Mouse (Mus musculus): Measurements from ENCODE around the gene Tmem135.

DNA sequence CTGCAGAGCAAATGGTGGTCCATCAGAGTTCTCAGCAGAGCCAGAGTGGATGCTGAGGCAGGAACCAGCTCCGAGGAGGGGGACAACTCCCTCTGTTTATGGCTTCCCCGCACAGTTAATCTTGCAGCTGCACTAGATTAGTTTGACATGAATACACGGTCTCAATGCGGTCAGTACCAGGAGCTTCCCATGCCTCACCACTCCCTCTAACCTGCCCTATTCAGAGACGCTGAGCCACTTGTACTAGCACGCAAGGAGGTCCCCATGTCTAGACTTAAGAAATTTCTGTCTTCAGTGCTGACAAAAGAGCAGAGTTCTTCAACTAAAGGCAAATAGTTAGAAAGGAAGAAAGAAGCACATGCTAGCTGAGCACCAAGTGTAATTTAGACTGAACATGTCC lies 193.5 kb downstream of the Tmem135 start:
- TF ChIP-seq CTCF (IDR thresholded peaks at IDR 0.05; ENCODE audit: extremely low read depth, insufficient read length, insufficient replicate concordance, low read depth, low read length) (no peak), POLR2A (IDR thresholded peaks at IDR 0.05; ENCODE audit: low read depth, low read length) (no peak)

All from small intestine, adult 2 months (tissue).